Mouse (Mus musculus): ENCODE measurements around the gene Pglyrp1. TPM values are rescaled to one million over a fixed set of nuclear protein-coding genes. Genes with fewer than 3 reads are reported as not detected.

Pglyrp1 gene
- polyA plus RNA-seq, 1 experiment: not detected

- TF ChIP-seq GATA1 (IDR thresholded peaks at IDR 0.05; ENCODE audit: low read length): no peak
Measured at GRCm38 (mm10) chr7:18910241-18910831, 39.2 kb downstream of the Pglyrp1 start, which contains the start of gene Ccdc61. TSS of gene Ccdc61 (minus strand) at chr7:18910415.

- TF ChIP-seq GATA1 (IDR thresholded peaks at IDR 0.05; ENCODE audit: low read length): no peak
Measured at GRCm38 (mm10) chr7:18916254-18916653, 45.1 kb downstream of the Pglyrp1 start.

GRCm38 (mm10) chr7:18917931-18918330 lies 46.8 kb downstream of the Pglyrp1 start:
- no peak for TF ChIP-seq GATA1 (IDR thresholded peaks at IDR 0.05; ENCODE audit: low read length)

DNA sequence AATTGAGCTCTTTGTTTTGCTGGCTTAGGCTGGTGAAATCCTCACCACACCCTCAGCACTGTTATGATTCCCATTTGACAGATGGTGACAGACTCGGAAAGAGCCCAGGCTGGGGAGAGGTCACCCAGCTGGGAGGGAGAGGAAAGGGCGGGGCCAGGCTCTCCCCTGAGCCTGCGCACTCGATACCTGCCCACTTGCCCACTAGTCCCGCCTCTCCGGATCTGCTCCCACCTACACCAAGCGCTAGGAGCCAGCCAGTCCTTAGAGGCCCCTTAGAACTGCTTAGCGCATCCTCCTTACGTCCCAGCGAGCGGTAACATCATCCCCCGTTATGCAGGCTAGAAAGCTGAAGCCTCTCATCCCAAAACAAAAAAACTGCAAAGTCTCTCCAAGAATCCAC lies 49.9 kb downstream of the Pglyrp1 start:
- TF ChIP-seq GATA1 (IDR thresholded peaks at IDR 0.05; ENCODE audit: low read length): no peak

GRCm38 (mm10) chr7:18922807-18923206 lies 51.7 kb downstream of the Pglyrp1 start:
- no peak for TF ChIP-seq GATA1 (IDR thresholded peaks at IDR 0.05; ENCODE audit: low read length)

DNA sequence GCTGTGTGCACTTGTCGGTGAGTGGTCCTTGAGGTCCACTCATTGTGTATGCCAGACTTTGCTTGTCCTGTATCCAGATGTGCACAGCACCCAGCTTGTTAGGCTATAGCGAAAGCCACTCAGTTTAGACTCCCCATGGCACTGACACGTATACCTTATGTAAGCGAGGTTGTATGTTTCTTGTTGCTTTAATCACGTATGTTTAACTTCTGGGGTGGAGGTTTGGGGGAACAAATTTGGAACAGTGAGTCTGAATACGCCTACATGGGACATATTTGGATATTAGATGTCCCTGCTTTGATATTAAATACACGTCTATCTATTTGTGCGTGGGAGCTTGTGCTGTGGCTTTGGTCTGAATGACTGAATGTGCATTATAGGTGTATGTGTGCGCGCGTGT lies 52.1 kb downstream of the Pglyrp1 start:
- TF ChIP-seq GATA1 (IDR thresholded peaks at IDR 0.05; ENCODE audit: low read length): no peak

- TF ChIP-seq GATA1 (IDR thresholded peaks at IDR 0.05; ENCODE audit: low read length): no peak
Measured at GRCm38 (mm10) chr7:18923711-18924191, 52.6 kb downstream of the Pglyrp1 start.

GRCm38 (mm10) chr7:18924321-18924720 lies 53.2 kb downstream of the Pglyrp1 start:
- TF ChIP-seq GATA1 (IDR thresholded peaks at IDR 0.05; ENCODE audit: low read length): no peak

DNA sequence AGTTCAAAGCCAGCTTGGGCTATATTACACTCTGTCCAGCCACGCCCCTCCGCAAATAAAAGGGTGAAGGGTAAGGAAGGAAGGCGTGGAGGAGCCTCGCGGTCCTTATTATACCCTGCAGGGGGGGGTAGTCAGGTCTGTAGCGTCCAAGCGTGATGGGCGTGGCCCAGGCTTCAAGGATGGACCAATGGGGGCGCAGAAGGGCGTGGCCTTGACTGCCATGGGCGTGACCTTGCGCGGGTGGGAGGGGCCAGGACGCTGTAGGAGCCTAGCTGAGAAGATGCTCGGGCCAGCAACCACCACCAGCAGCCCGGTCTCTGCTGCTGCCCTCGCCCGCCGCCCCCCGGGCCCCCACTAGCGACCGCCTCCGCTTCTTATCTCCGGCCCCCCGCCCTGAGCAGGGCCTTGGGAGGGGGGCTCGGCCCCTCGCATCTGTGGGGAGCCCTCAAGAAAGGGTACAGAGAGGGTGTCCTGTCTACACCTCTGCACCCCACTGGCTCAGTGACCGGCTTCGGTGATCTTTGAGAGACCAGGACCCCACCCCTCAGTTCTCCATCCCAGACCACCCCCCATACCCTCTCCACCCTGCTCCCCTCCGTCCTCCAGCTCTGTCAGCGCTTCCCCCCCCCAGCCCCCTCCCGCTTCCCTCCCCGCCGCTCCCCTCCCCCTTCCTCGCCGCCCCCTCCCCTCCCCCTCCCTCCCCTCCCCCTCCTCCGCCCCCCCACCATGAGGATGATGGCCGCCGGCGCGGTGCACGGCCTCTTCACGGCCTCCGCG lies 54.2 kb downstream of the Pglyrp1 start, which contains the start of gene Nova2:
TSS of gene Nova2 (plus strand) at position 727 of the 777 bp plus-strand sequence.
- no peak for TF ChIP-seq GATA1 (IDR thresholded peaks at IDR 0.05; ENCODE audit: low read length)

- no peak for TF ChIP-seq GATA1 (IDR thresholded peaks at IDR 0.05; ENCODE audit: low read length)
Measured at GRCm38 (mm10) chr7:18926041-18926790, 55.1 kb downstream of the Pglyrp1 start.

DNA sequence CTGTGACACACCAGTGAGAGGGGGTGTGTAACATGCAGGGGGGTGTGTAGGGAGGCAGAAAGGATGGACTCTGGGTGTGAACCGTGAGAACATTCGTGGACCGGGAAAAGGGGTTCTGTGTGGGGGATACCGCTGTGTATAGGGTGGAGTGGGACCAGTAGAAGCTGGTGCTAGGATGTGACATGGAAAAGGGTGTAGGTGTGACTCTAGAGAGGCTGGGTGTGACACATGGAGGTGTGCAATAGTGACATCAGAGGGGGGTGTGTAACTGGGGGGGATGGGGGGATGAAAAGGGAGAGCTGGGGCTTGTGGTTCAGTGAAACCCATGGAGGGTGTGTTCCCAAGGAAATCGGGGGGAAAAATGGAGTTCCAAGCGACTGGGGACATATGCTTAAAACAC lies 55.8 kb downstream of the Pglyrp1 start:
- TF ChIP-seq GATA1 (IDR thresholded peaks at IDR 0.05; ENCODE audit: low read length): no peak

DNA sequence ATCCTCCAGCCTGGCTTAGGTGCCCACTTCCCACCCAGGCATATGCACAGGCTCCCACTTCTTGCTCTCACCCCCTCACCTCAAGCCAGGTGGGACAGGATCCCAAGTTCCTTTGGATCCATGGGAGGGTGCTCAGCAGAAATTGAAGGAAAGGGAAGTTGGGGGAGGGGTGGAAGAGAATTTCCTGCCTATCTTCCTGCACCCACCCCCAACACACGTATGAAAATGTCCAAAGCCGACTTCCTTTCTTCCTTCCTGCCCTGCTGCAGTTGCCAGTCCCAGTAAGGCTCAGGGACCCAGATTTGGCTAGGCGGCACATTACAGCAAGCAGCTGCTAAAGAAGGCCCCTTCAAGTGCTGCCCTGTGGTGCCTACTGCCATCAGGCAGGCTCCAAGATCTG lies 56.6 kb downstream of the Pglyrp1 start:
- no peak for TF ChIP-seq GATA1 (IDR thresholded peaks at IDR 0.05; ENCODE audit: low read length)

Other genes starting within 250 kb of the Pglyrp1 start
- not detected in 2 replicates for gene Psg21, start 214.6 kb upstream of the Pglyrp1 start, polyA plus RNA-seq (2012)
- gene Psg20, start 185.1 kb upstream of the Pglyrp1 start, polyA plus RNA-seq (2012): not detected in 2 replicates
- not detected in 2 replicates for gene Psg22, start 153.2 kb upstream of the Pglyrp1 start, polyA plus RNA-seq (2012)
- not detected in 2 replicates for gene Psg19, start 72.8 kb upstream of the Pglyrp1 start, polyA plus RNA-seq (2012)
- gene Psg17, start 49.7 kb upstream of the Pglyrp1 start, polyA plus RNA-seq (2012): not detected in 2 replicates
- gene Mill2, start 31.4 kb upstream of the Pglyrp1 start, polyA plus RNA-seq (2012): not detected in 2 replicates
- gene Ccdc61, start 39.1 kb downstream of the Pglyrp1 start, polyA plus RNA-seq (2012): 81.8 and 103 TPM in 2 replicates
- gene Nova2, start 54.6 kb downstream of the Pglyrp1 start, polyA plus RNA-seq (2012): not detected in 2 replicates
- gene Nanos2, start 116.1 kb downstream of the Pglyrp1 start, polyA plus RNA-seq (2012): not detected in 2 replicates
- gene Mypop, start 119.9 kb downstream of the Pglyrp1 start, polyA plus RNA-seq (2012): 32.1 and 38.6 TPM in 2 replicates
- 175 and 217 TPM in 2 replicates for gene Irf2bp1, start 132.7 kb downstream of the Pglyrp1 start, polyA plus RNA-seq (2012)
- 0.04 TPM in 1 of 2 replicates, not detected in the other for gene Foxa3, start 152.2 kb downstream of the Pglyrp1 start, polyA plus RNA-seq (2012)
- gene Sympk, start 153.0 kb downstream of the Pglyrp1 start, polyA plus RNA-seq (2012): 336 and 348 TPM in 2 replicates
- gene Rsph6a, start 183.4 kb downstream of the Pglyrp1 start, polyA plus RNA-seq (2012): 0.04 and 0.06 TPM in 2 replicates
- 170 and 197 TPM in 2 replicates for gene Dmwd, start 204.9 kb downstream of the Pglyrp1 start, polyA plus RNA-seq (2012)
- gene Dmpk, start 212.5 kb downstream of the Pglyrp1 start, polyA plus RNA-seq (2012): 71.8 and 88.9 TPM in 2 replicates
- gene Six5, start 223.3 kb downstream of the Pglyrp1 start, polyA plus RNA-seq (2012): 20.3 and 21.4 TPM in 2 replicates
- not detected in 2 replicates for gene Gm4969, start 247.0 kb downstream of the Pglyrp1 start, polyA plus RNA-seq (2012)
- 26.5 and 28.7 TPM in 2 replicates for gene Fbxo46, start 248.5 kb downstream of the Pglyrp1 start, polyA plus RNA-seq (2012)

Measured in G1E-ER4 (cell line).